Comparison of ENCODE assay signal across 22 mouse cellular contexts in genomic region chr5:101896784-101897183, GRCm38 (mm10).
DNase-seq lines count a peak whose midpoint lies in the region; ATAC-seq lines count a peak whose summit lies in the region.
"Had no signal": no experiment of that assay in that cellular context is flagged by ENCODE, and none has a peak within 500 bp of the region (broad histone marks: within the 10 kb centered on the region; RNA-seq: fewer than 3 reads in every experiment).

No protein-coding gene starts in this region.

- DNase-seq in layer of hippocampus, adult 9-11 months: peak; percentile 47
- DNase-seq in layer of hippocampus, postnatal 10 days (ENCODE audit: low spot score in 2 of 2): no peak
- DNase-seq in cerebellum, adult 11 months: peak; percentile 88
- peak; percentile 90 for DNase-seq in cerebellum, adult 8-10 months
- peak; percentile 96 for DNase-seq in cerebellum, postnatal 25 days
- no peak for DNase-seq in gastrocnemius, postnatal 36 days
- no peak for DNase-seq in frontal cortex, postnatal 14 days (ENCODE audit: low spot score in 2 of 2)
- DNase-seq: adrenal gland, postnatal 36 days; gastrocnemius, adult 2 months; heart, adult 2 months; heart, postnatal 4 days; kidney, adult 9 months; kidney, postnatal 10 days; liver; lung, embryonic 14.5 days; lung, postnatal 36 days; retina, postnatal 1 day; right cerebral cortex, postnatal 14 days had no signal

- ATAC-seq in megakaryocyte-erythroid progenitor cell, adult 5-6 weeks (replicated peaks; ENCODE audit: low FRiP score, low TSS enrichment, poor library complexity, severe bottlenecking): no peak
- ATAC-seq: CD4-positive, CD25-positive, alpha-beta regulatory T cell, adult 4 months; forebrain, embryonic 13.5 days; intestine, embryonic 16.5 days had no signal

- intact Hi-C loops in gastrocnemius, postnatal 36 days (cut with DNase I): no loop called here

Comparison
In these comparisons a context has a peak if more than half of its experiments do, and no peak if none do; other contexts are left out.
1. DNase-seq: peak in layer of hippocampus, adult 9-11 months (single experiment), cerebellum, adult 11 months (single experiment), cerebellum, adult 8-10 months (single experiment) and cerebellum, postnatal 25 days (2 of 2); none in layer of hippocampus, postnatal 10 days (0 of 2), gastrocnemius, postnatal 36 days (0 of 2) and frontal cortex, postnatal 14 days (0 of 2).